Mouse (Mus musculus) CD4-positive naive resting alpha-beta T cell, adult 57 days (primary cell): ENCODE data around the gene Ywhab. TPM values are rescaled to one million over a fixed set of nuclear protein-coding genes. Genes with fewer than 3 reads are reported as not detected.

Experiments
- total RNA-seq: library from RNA; stranded (reverse); gene quantifications from one replicate; pipeline ENCODE4 v1.2.4, GENCODE M21; 2023

Gene Ywhab
- total RNA-seq: 122 TPM

GRCm38 (mm10) chr2:163994654-163994976 lies at the start of gene Ywhab:
Ywhab (plus strand) TSS chr2:163994960.

GRCm38 (mm10) chr2:164025150-164025549 lies 30.4 kb downstream of the Ywhab start, which contains the start of gene Pabpc1l:
Pabpc1l (plus strand) TSS chr2:164025450.

Other genes with a start within 250 kb of the Ywhab start
- 11.3 TPM for gene Ada, start 244.7 kb upstream of the Ywhab start, total RNA-seq
- not detected for gene Ccn5, start 174.1 kb upstream of the Ywhab start, total RNA-seq
- not detected for gene Kcnk15, start 141.3 kb upstream of the Ywhab start, total RNA-seq
- gene Rims4, start 76.3 kb upstream of the Ywhab start, total RNA-seq: not detected
- 5.7 TPM for gene Pabpc1l, start 30.5 kb downstream of the Ywhab start, total RNA-seq
- gene Stk4, start 75.4 kb downstream of the Ywhab start, total RNA-seq: 319 TPM
- 79.3 TPM for gene Tomm34, start 76.2 kb downstream of the Ywhab start, total RNA-seq
- not detected for gene Kcns1, start 176.2 kb downstream of the Ywhab start, total RNA-seq
- gene Wfdc5, start 187.8 kb downstream of the Ywhab start, total RNA-seq: not detected
- gene Wfdc12, start 195.6 kb downstream of the Ywhab start, total RNA-seq: not detected
- not detected for gene Wfdc15a, start 205.2 kb downstream of the Ywhab start, total RNA-seq
- gene Wfdc15b, start 226.7 kb downstream of the Ywhab start, total RNA-seq: not detected
- gene Svs2, start 243.5 kb downstream of the Ywhab start, total RNA-seq: not detected